Mouse (Mus musculus) cortical plate, adult 2 months (tissue): ENCODE results near the gene Hoxd3.

Experiments used
- CTCF ChIP-seq: fragments of 200-500 bp; IDR thresholded peaks from 2 replicates; pipeline ENCODE4 v1.5.1; 2011; ENCODE audit warnings: mild to moderate bottlenecking, control low read depth, low read length; ENCODE audit not compliant: insufficient read depth; ENCODE audit errors: extremely low read depth
- POLR2A ChIP-seq: fragments of 200-500 bp; IDR thresholded peaks from 2 replicates; pipeline ENCODE4 v1.6.1; 2011; ENCODE audit warnings: mild to moderate bottlenecking, low read length, control low read depth; ENCODE audit not compliant: insufficient read depth; ENCODE audit errors: extremely low read depth

DNA sequence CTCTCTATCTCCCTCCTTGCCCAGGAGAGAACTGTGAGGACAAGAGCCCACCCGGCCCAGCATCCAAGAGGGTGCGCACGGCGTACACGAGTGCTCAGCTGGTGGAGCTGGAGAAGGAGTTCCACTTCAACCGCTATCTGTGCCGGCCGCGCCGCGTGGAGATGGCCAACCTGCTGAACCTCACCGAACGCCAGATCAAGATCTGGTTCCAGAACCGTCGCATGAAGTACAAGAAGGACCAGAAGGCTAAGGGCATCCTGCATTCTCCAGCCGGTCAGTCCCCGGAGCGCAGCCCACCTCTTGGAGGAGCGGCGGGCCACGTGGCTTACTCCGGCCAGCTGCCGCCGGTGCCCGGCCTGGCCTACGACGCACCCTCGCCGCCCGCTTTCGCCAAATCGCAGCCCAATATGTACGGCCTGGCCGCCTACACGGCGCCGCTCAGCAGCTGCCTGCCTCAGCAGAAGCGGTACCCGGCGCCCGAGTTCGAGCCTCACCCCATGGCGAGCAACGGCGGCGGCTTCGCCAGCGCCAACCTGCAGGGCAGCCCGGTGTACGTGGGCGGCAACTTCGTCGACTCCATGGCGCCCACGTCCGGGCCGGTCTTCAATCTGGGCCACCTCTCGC, 34.7 kb downstream of the Hoxd3 start:
- TF ChIP-seq CTCF (no peak), POLR2A (no peak)
